Mouse (Mus musculus) layer of hippocampus, postnatal 14 days (tissue): ENCODE measurements around the gene Gldc. TPM values are rescaled to one million over a fixed set of nuclear protein-coding genes. Genes with fewer than 3 reads are reported as not detected.
A peak's percentile ranks its signal among the peaks of the same experiment; 100 is the strongest.

Experiments used
- DNase-seq, 2 experiments: peaks; one replicate each; pipeline ENCODE4 v3.0.0; 2021 to 2022; ENCODE audit warnings: low spot score in 2 of 2, mixed read lengths in 1 of 2
- total RNA-seq, 2 experiments: library from RNA; stranded (reverse); gene quantifications; 2 replicates each; pipeline ENCODE4 v1.2.3; 2021

The Gldc gene
- total RNA-seq, 2 experiments from 2014 or later: 24.2 to 25.9 TPM

DNA sequence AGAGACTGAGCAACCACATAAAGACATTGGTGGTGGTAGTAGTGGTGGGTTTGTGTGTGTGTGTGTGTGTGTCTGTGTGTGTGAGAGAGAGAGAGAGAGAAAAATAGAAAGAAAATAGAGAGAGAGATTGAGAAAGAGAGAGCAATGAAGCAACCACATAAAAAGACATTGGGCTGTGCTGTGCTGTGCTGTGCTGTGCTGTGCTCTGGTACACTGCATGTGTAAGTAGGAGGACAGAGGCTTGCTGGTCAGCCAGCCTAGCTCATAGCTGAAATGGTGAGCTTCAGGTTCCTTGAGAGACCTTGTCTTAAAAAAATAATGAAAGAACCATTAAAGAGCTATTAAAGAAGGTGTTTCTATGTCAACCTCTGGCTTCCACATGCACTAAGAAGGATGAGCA lies 66.6 kb downstream of the Gldc start:
- no peak for DNase-seq

DNA sequence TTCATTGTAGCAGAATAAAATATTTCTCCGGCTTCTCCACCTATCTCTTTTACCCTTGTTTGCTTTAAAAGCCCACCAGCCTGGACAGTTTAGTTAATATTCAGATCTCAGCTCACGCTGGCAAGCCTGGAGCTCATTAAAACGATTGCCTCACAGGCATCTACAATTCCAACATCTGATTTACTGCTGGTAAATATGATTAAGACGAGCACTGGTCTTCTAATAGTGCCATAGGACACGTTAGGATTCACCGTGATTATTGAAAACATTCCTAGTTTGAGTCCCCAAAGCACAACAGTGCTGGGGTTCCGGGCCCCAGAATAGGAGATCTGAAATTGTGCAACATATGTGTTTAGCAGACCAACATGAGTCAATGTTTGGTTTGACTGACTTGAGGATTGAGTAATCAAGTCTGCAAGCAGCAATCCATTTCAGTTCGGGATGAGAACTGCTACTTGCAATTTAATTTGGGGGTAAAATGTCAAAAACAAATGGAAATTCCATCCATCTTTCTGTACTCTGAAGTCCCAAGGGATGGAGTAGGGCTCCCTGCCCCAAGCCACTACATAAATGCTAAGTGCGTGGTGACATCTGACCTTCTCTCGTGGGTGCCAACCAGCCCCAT lies 67.9 kb downstream of the Gldc start:
- no peak for DNase-seq

GRCm38 (mm10) chr19:30105045-30105842 lies 70.0 kb downstream of the Gldc start:
- DNase-seq: no peak

DNA sequence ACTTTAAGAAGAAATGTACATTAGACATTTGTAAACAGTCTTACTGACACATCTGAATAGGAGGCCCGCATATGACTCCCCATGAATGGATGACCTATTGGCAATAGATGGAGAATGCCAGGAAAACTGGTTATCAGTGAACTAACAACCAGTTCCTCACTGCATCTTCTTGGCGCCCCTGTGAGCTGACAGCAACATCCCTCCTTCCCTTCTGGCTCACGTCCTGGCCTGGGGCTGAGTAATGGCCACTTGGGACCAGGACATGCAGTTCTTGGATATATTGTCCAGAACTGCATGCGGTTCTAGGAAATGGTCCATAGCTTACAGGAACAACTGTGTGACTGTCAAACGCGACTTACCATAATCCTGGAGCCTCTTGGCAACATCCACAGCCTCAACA lies 72.6 kb downstream of the Gldc start:
- no peak for DNase-seq

DNA sequence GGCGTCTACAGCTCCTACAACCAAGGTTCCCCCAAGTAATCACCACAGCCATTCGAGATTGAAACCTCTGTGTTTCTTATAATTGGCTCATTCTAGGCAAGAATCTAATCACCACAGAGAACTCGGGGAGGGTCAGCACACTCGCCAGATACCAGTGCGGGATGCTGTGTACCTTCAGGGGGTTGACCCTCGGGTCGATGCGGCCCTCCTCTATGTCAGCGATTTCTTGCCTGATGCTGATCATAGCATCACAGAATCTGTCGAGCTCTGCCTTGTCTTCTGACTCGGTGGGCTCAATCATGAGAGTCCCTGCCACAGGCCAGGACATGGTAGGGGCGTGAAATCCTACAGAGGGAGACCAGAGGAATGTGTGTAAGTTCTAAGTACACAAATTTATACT lies 74.7 kb downstream of the Gldc start:
- DNase-seq: no peak

- peak in 1 of 2 experiments; percentile 39 for DNase-seq
These were observed 78.2 kb downstream of the Gldc start for GRCm38 (mm10) chr19:30097039-30097438.

DNA sequence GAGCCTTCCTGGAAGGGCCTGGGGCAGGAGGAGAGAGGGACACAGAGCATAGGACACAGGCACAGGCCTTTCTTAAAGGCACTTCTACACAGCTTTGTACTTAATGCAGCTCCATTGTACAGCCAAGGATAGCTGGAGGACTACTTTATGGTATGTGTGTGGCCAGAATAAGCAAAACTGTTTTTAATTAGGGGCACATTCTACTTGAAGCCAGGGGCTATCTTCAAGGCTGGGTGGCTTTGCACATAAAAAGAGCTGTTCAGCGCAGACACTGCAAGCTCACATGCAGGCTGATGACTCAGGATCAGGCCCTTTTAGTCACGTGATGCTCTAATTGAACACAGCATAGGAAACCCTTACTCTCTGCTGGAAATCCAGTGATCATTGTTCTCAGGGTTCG lies 79.0 kb downstream of the Gldc start:
- DNase-seq: no peak

GRCm38 (mm10) chr19:30091644-30092295 lies 83.5 kb downstream of the Gldc start:
- DNase-seq: peak in 1 of 2 experiments; percentile 35

DNA sequence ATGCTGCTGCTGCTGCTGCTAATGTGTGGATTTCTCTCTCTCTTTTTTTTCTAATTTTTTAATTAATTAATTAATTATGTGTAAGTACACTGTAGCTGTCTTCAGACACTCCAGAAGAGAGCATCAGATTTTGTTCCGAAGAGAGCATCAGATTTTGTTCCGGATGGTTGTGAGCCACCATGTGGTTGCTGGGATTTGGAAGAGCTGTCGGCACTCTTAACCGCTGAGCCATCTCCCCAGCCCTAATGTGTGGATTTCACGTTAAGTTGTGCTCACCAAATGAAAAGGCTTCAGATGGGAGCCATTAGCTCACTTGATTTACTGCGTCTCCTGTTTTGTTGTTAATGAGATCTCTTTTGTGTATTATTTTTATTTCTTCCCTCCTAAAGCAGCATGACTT lies 85.1 kb downstream of the Gldc start:
- no peak for DNase-seq

GRCm38 (mm10) chr19:30065797-30066196 lies 109.4 kb downstream of the Gldc start:
- DNase-seq: no peak

- no peak for DNase-seq
These were observed 121.0 kb downstream of the Gldc start for GRCm38 (mm10) chr19:30054218-30054617.

GRCm38 (mm10) chr19:30051479-30051878 lies 123.8 kb downstream of the Gldc start:
- no peak for DNase-seq

- no peak for DNase-seq
These were observed 124.6 kb downstream of the Gldc start for GRCm38 (mm10) chr19:30050584-30050983.

Other genes with a start within 250 kb of the Gldc start
- not detected for gene Trpd52l3, start 171.6 kb downstream of the Gldc start, total RNA-seq
- 10 to 100 TPM; 50.8 to 55.8 TPM for gene Uhrf2, start 144.9 kb downstream of the Gldc start, total RNA-seq
- gene Mbl2, start 57.5 kb upstream of the Gldc start, total RNA-seq: not detected